20 mouse cellular contexts compared by ENCODE assay signal in genomic region chrX:153599583-153599982, GRCm38 (mm10). TPM values are rescaled to one million over a fixed set of nuclear protein-coding genes. Genes with fewer than 3 reads are reported as not detected.
DNase-seq lines count a peak whose midpoint lies in the region; ATAC-seq and TF ChIP-seq lines count a peak whose summit lies in the region.
"Had no signal": no experiment of that assay in that cellular context is flagged by ENCODE, and none has a peak within 500 bp of the region (broad histone marks: within the 10 kb centered on the region; RNA-seq: fewer than 3 reads in every experiment).

No protein-coding gene starts in this region.

- TF ChIP-seq CTCF in liver, postnatal 0 days (IDR thresholded peaks at IDR 0.05; ENCODE audit: low read depth) = peak; percentile 33

- ATAC-seq in forebrain, embryonic 14.5 days = no peak
- no peak for ATAC-seq in forebrain, embryonic 11.5 days (replicated peaks; ENCODE audit: low FRiP score)
- ATAC-seq in liver, postnatal 0 days = no peak
- ATAC-seq in liver, embryonic 11.5 days (replicated peaks; ENCODE audit: low FRiP score) = no peak
- ATAC-seq in common myeloid progenitor, adult 5-6 weeks (replicated peaks; ENCODE audit: low read depth, poor library complexity, severe bottlenecking) = peak; percentile 62; the same call in 1 of the 2 replicates
- ATAC-seq: intestine, embryonic 15.5 days had no signal

- H3K9me3 ChIP-seq in forebrain, embryonic 14.5 days (replicated peaks; ENCODE audit: control insufficient read depth, low read length) = no peaks in the 10 kb centered on the region
- no peaks in the 10 kb centered on the region for H3K9me3 ChIP-seq in forebrain, embryonic 11.5 days (ENCODE audit: control insufficient read depth, low read length)
- H3K9me3 ChIP-seq in liver, postnatal 0 days (ENCODE audit: low read length) = no peaks in the 10 kb centered on the region
- H3K9me3 ChIP-seq in liver, embryonic 11.5 days (ENCODE audit: control insufficient read depth, low read length) = no peaks in the 10 kb centered on the region
- H3K9me3 ChIP-seq: intestine, embryonic 15.5 days; limb, embryonic 10.5 days; midbrain, embryonic 12.5 days had no signal

- no peak overlapping the region for H3K9ac ChIP-seq in forebrain, embryonic 14.5 days (ENCODE audit: low read length)
- no peak overlapping the region for H3K9ac ChIP-seq in forebrain, embryonic 11.5 days (ENCODE audit: low read length)
- H3K9ac ChIP-seq in liver, postnatal 0 days (replicated peaks) = no peak overlapping the region
- no peak overlapping the region for H3K9ac ChIP-seq in liver, embryonic 11.5 days (ENCODE audit: low read depth, low read length)
- H3K9ac ChIP-seq: intestine, embryonic 15.5 days; midbrain, embryonic 12.5 days had no signal

- H3K27me3 ChIP-seq in forebrain, embryonic 14.5 days (replicated peaks; ENCODE audit: control insufficient read depth, insufficient read depth, low read length) = no peaks in the 10 kb centered on the region
- H3K27me3 ChIP-seq in forebrain, embryonic 11.5 days (ENCODE audit: control insufficient read depth, insufficient read depth, low read length) = no peaks in the 10 kb centered on the region
- H3K27me3 ChIP-seq in liver, postnatal 0 days (ENCODE audit: insufficient read depth, low read length) = no peaks in the 10 kb centered on the region
- no peaks in the 10 kb centered on the region for H3K27me3 ChIP-seq in liver, embryonic 11.5 days (replicated peaks; ENCODE audit: control insufficient read depth, insufficient read depth, low read length)
- H3K27me3 ChIP-seq: intestine, embryonic 15.5 days; midbrain, embryonic 12.5 days had no signal

- TF ChIP-seq EP300 in liver, postnatal 0 days (IDR thresholded peaks at IDR 0.05; ENCODE audit: low read depth) = no peak

- intact Hi-C loops in left cerebral cortex, postnatal 14 days (cut with DNase I) = no loop called here

- H3K4me1 ChIP-seq in forebrain, embryonic 14.5 days (ENCODE audit: control insufficient read depth, insufficient read depth, low read length) = no peaks in the 10 kb centered on the region
- no peaks in the 10 kb centered on the region for H3K4me1 ChIP-seq in forebrain, embryonic 11.5 days (replicated peaks; ENCODE audit: control insufficient read depth, insufficient read depth, low read length)
- no peaks in the 10 kb centered on the region for H3K4me1 ChIP-seq in liver, postnatal 0 days (ENCODE audit: insufficient read depth)
- H3K4me1 ChIP-seq in liver, embryonic 11.5 days (replicated peaks; ENCODE audit: control insufficient read depth, insufficient read depth, low read length) = no peaks in the 10 kb centered on the region
- H3K4me1 ChIP-seq: intestine, embryonic 15.5 days; limb, embryonic 10.5 days; midbrain, embryonic 12.5 days had no signal

- H3K4me2 ChIP-seq in forebrain, embryonic 14.5 days (ENCODE audit: low read length) = no peak overlapping the region
- H3K4me2 ChIP-seq in forebrain, embryonic 11.5 days (ENCODE audit: low read depth, low read length, severe bottlenecking) = no peak overlapping the region
- H3K4me2 ChIP-seq in liver, postnatal 0 days (ENCODE audit: low read depth, low read length) = no peak overlapping the region
- no peak overlapping the region for H3K4me2 ChIP-seq in liver, embryonic 11.5 days
- H3K4me2 ChIP-seq: heart, embryonic 11.5 days; intestine, embryonic 15.5 days; midbrain, embryonic 12.5 days had no signal

- no peak overlapping the region for H3K4me3 ChIP-seq in forebrain, embryonic 14.5 days (ENCODE audit: low read depth, low read length)
- no peak overlapping the region for H3K4me3 ChIP-seq in forebrain, embryonic 11.5 days (ENCODE audit: low read depth, low read length)
- no peak overlapping the region for H3K4me3 ChIP-seq in liver, postnatal 0 days (ENCODE audit: low read depth, low read length)
- H3K4me3 ChIP-seq in liver, embryonic 11.5 days (ENCODE audit: low read depth, low read length) = no peak overlapping the region
- H3K4me3 ChIP-seq: intestine, embryonic 15.5 days; limb, embryonic 10.5 days; midbrain, embryonic 12.5 days had no signal

- peak; percentile 3 for DNase-seq in forebrain, embryonic 14.5 days (ENCODE audit: low spot score)
- DNase-seq in forebrain, embryonic 11.5 days (ENCODE audit: low spot score) = no peak
- DNase-seq in liver, postnatal 0 days = no peak
- DNase-seq in liver, embryonic 11.5 days (ENCODE audit: low spot score) = no peak
- DNase-seq in ES-CJ7 (ENCODE audit: low read depth, low spot score) (peak; percentile 22), liver (no peak)
- no peak for DNase-seq in left cerebral cortex, postnatal 14 days (ENCODE audit: low spot score in 2 of 2)
- DNase-seq: cerebellum, adult 2 months; heart, postnatal 4 days; thymus, adult 18-20 months had no signal

- H3K36me3 ChIP-seq in forebrain, embryonic 14.5 days (ENCODE audit: control insufficient read depth, insufficient read depth, low read length) = no peaks in the 10 kb centered on the region
- H3K36me3 ChIP-seq in forebrain, embryonic 11.5 days (ENCODE audit: control insufficient read depth, insufficient read depth, low read length) = no peaks in the 10 kb centered on the region
- H3K36me3 ChIP-seq in liver, postnatal 0 days (replicated peaks; ENCODE audit: insufficient read depth, low read length) = no peaks in the 10 kb centered on the region
- no peaks in the 10 kb centered on the region for H3K36me3 ChIP-seq in liver, embryonic 11.5 days (ENCODE audit: control insufficient read depth, insufficient read depth, low read length)
- H3K36me3 ChIP-seq: intestine, embryonic 15.5 days; limb, embryonic 10.5 days; midbrain, embryonic 12.5 days had no signal

- 62% methylated on average over 2 of the region's 2 CpGs for WGBS in forebrain, embryonic 14.5 days
- WGBS in forebrain, embryonic 11.5 days = 56% methylated on average over 2 of the region's 2 CpGs
- 36% methylated on average over 2 of the region's 2 CpGs for WGBS in liver, postnatal 0 days (ENCODE audit: insufficient replicate concordance)
- 39% methylated on average over 2 of the region's 2 CpGs for WGBS in liver, embryonic 11.5 days

- H3K27ac ChIP-seq in forebrain, embryonic 14.5 days (ENCODE audit: low read depth, low read length) = no peak overlapping the region
- H3K27ac ChIP-seq in forebrain, embryonic 11.5 days (ENCODE audit: low read depth, low read length) = no peak overlapping the region
- H3K27ac ChIP-seq in liver, postnatal 0 days (ENCODE audit: low read depth) = no peak overlapping the region
- no peak overlapping the region for H3K27ac ChIP-seq in liver, embryonic 11.5 days (ENCODE audit: low read depth, low read length)
- H3K27ac ChIP-seq: intestine, embryonic 15.5 days; limb, embryonic 10.5 days; midbrain, embryonic 12.5 days had no signal

RNA-seq across cellular contexts. Expression of gene Cypt3, which starts 41.2 kb away (rescaled TPM):
- polyA plus RNA-seq in forebrain, embryonic 14.5 days (2014; fragmentation: Nextera tagmentation; extraction: Ambion mirVana) = not detected in 2 replicates
- not detected in 2 replicates for polyA plus RNA-seq in forebrain, embryonic 11.5 days (2014; fragmentation: Nextera tagmentation; extraction: Ambion mirVana)
- polyA plus RNA-seq in liver, postnatal 0 days (2015; fragmentation: Nextera tagmentation; extraction: Ambion mirVana) = not detected in 2 replicates
- not detected in 2 replicates for polyA plus RNA-seq in liver, embryonic 11.5 days (2014; fragmentation: Nextera tagmentation; extraction: Ambion mirVana)
- not detected in 2 replicates for total RNA-seq in common myeloid progenitor, adult 5-6 weeks (2017)
- not detected for total RNA-seq in left cerebral cortex, postnatal 14 days (2021)
- total RNA-seq: adrenal gland, postnatal 4 days; heart, postnatal 4 days; layer of hippocampus, postnatal 14 days had no signal
- polyA plus RNA-seq: cerebellum, adult 2 months; embryonic facial prominence, embryonic 11.5 days; heart, embryonic 11.5 days; intestine, embryonic 15.5 days; limb, embryonic 10.5 days; liver, embryonic 16.5 days; midbrain, embryonic 12.5 days; neural tube, embryonic 14.5 days had no signal

Comparison
In these comparisons a context has a peak if more than half of its experiments do, and no peak if none do; other contexts are left out.
1. DNase-seq: peak in forebrain, embryonic 14.5 days (single experiment) and ES-CJ7 (single experiment); none in forebrain, embryonic 11.5 days (single experiment), liver, postnatal 0 days (single experiment), liver, embryonic 11.5 days (single experiment), left cerebral cortex, postnatal 14 days (0 of 2) and liver (single experiment).